Mouse (Mus musculus) ES-E14 (cell line): ENCODE data around the gene Ctnnbl1. TPM values are rescaled to one million over a fixed set of nuclear protein-coding genes. Genes with fewer than 3 reads are reported as not detected.

ENCODE experiments used
- DNase-seq: peaks from one replicate; pipeline ENCODE4 v3.0.0-alpha.2; 2013; ENCODE audit warnings: low read depth, low spot score
- H3K27ac ChIP-seq: 2 replicates; pipeline ENCODE4 v1.5.1; 2012; ENCODE audit warnings: low read depth, mild to moderate bottlenecking, low read length, moderate library complexity, mixed read lengths; ENCODE audit not compliant: poor library complexity, insufficient read depth, severe bottlenecking
- H3K36me3 ChIP-seq: 2 replicates; pipeline ENCODE4 v1.6.1; 2012; ENCODE audit warnings: mild to moderate bottlenecking, low read length, moderate library complexity, mixed read lengths; ENCODE audit not compliant: control insufficient read depth, poor library complexity, insufficient read depth, severe bottlenecking
- H3K4me1 ChIP-seq, 2 experiments: fragments of 150-350 bp in 1 of 2; sonication (generic) in 1 of 2; 2 replicates each; pipeline ENCODE4 v1.6.1; 2012; ENCODE audit warnings: low read length in 2 of 2, mild to moderate bottlenecking in 1 of 2, mixed read lengths in 1 of 2; ENCODE audit not compliant: control insufficient read depth in 2 of 2, insufficient read depth in 2 of 2, poor library complexity in 1 of 2
- H3K4me3 ChIP-seq, 2 experiments: fragments of 150-350 bp in 1 of 2; sonication (generic) in 1 of 2; 2 replicates each; pipeline ENCODE4 v1.5.1; 2012; ENCODE audit warnings: low read length in 2 of 2, low read depth in 1 of 2, mild to moderate bottlenecking in 1 of 2, mixed read lengths in 1 of 2; ENCODE audit not compliant: insufficient read depth in 1 of 2, poor library complexity in 1 of 2, severe bottlenecking in 1 of 2
- H3K9ac ChIP-seq: 2 replicates; pipeline ENCODE4 v1.6.1; 2012; ENCODE audit warnings: low read depth, mild to moderate bottlenecking, low read length, mixed read lengths; ENCODE audit not compliant: poor library complexity, insufficient read depth, severe bottlenecking
- H3K9me3 ChIP-seq: fragments of 150-350 bp; sonication (generic); 2 replicates; pipeline ENCODE4 v1.6.1; 2012; ENCODE audit warnings: low read depth, mild to moderate bottlenecking, low read length; ENCODE audit not compliant: control insufficient read depth, insufficient read depth
- CHD2 ChIP-seq: IDR thresholded peaks from 2 replicates; pipeline ENCODE4 v1.6.1; 2014; ENCODE audit warnings: mild to moderate bottlenecking, low read depth, low read length, inconsistent platforms
- HCFC1 ChIP-seq: IDR thresholded peaks from 2 replicates; pipeline ENCODE4 v1.6.1; 2012; ENCODE audit warnings: low read length, inconsistent platforms, borderline replicate concordance; ENCODE audit not compliant: insufficient read depth
- MAFK ChIP-seq: IDR thresholded peaks from 2 replicates; pipeline ENCODE4 v1.6.1; 2014; ENCODE audit warnings: mild to moderate bottlenecking, low read depth, low read length, inconsistent platforms; ENCODE audit not compliant: insufficient read depth
- ZC3H11A ChIP-seq: IDR thresholded peaks from 2 replicates; pipeline ENCODE4 v1.6.1; 2012; ENCODE audit warnings: low read depth, mild to moderate bottlenecking, inconsistent platforms, low read length, borderline replicate concordance
- ZNF384 ChIP-seq: IDR thresholded peaks from 2 replicates; pipeline ENCODE4 v1.6.1; 2012; ENCODE audit warnings: low read depth, low read length, inconsistent platforms
- in situ Hi-C, 2 experiments: fragments of 600-800 bp; cut with MboI; formaldehyde crosslinking; loops; one replicate each; pipeline ENCODE4 v1.15.1; 2025; ENCODE audit warnings: low sequenced_read_pairs in 2 of 2, inconsistent platforms in 1 of 2; ENCODE audit not compliant: unreplicated experiment in 2 of 2
- total RNA-seq: library from RNA; depleted of rRNA; stranded (reverse); fragments of 300-350 nt; gene quantifications from 2 replicates; pipeline ENCODE4 v1.2.3, GENCODE M21; 2012; rRNA removed

Ctnnbl1 gene
- total RNA-seq: 53.8 and 63.9 TPM in 2 replicates

DNA sequence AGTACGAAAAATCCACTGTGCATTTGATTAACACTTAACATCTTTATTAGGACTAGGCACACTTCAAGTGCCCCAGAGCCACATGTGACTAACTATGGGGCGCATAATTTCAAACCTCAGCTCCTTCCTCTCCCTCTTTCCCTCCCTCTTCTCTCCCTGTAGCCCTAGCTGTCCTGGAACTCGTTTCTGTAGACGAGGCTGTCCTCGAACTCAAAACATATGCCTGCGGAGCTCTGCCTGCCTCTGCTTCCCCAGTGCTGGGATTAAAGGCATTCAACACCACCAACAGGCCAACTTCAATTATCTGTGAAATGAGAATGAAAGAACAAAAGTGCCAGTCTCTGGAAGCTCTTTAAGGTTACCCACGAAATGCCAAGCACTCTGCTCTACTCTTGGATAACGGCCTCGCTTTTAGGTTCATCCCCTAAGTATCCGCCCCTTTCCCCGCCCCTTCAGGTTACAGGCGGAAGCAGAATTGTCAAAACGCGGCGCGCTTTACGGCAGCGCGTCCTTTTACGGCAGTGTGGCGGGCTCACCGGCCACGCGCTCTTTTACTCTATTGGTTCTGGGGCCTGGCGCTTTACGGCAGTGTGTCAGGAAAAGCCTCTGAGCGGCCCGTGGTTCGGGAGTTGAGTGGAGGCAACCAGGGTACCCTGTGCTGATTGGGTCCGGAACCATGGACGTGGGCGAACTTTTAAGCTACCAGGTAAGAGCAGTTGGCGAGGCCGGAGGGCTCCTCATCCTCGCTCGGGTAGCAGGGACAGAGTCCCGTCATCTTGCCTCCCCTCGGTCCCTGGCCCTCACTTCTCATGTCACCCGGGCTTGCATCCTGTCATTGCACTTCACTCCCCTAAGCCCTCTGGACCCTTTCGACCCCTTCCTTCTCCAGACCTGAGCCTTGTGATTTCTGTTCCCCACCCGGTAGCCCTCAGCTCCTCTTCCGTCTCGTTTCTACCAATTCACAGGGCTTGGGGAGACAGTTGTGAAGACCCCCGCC, at the start of gene Ctnnbl1:
TSS of gene Ctnnbl1 (plus strand) at position 548 of the 997 bp plus-strand sequence.
- Histone ChIP-seq H3K9me3 (no peaks in the 10 kb centered on the region), H3K4me1 (peaks cover 0 to 2% of the 10 kb centered on the region in 2 experiments; a peak in 1 of 4 replicates), H3K9ac (peak within 1 kb of the TSS; percentile 87), H3K36me3 (no peaks in the 10 kb centered on the region), H3K4me3 (peak within 1 kb of the TSS; percentile 86 to 97), H3K27ac (no peak within 1 kb of the TSS)
- TF ChIP-seq HCFC1: peak; percentile 82
- TF ChIP-seq CHD2: no peak
- DNase-seq: peak; percentile 99
- in situ Hi-C loops: no loop called here

DNA sequence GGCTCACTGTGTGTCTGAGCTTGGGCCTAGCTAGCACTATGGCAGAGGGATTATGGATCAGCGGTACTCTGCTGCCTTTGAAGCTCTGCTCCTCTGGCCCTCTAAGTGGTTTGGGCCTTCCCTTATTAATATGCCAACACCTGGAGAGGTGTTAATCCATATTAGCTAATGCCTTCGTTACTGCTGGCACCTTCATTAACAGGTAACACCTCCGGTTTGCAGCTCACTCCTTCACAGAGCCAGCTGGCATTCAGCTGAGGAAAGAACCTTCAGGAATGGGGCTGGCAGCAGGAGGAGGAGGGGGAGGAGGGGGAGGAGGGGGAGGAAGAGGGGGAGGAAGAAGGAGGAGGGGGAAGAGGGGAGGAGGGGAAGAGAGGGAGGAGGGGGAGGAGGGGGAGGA, 49.7 kb upstream of the Ctnnbl1 start:
- TF ChIP-seq CHD2: no peak
- TF ChIP-seq MAFK: no peak
- no peak for TF ChIP-seq HCFC1
- no peak for TF ChIP-seq ZNF384
- no peak for TF ChIP-seq ZC3H11A
- peaks cover 2 to 6% of the 10 kb centered on the region in 2 experiments; a peak in 1 of 4 replicates for H3K4me1 ChIP-seq
- in situ Hi-C loops: no loop called here
- H3K4me3 ChIP-seq: no peak overlapping the region
- H3K27ac ChIP-seq: no peak overlapping the region
- H3K36me3 ChIP-seq: no peaks in the 10 kb centered on the region
- DNase-seq: no peak
- no peaks in the 10 kb centered on the region for H3K9me3 ChIP-seq
- no peak overlapping the region for H3K9ac ChIP-seq

DNA sequence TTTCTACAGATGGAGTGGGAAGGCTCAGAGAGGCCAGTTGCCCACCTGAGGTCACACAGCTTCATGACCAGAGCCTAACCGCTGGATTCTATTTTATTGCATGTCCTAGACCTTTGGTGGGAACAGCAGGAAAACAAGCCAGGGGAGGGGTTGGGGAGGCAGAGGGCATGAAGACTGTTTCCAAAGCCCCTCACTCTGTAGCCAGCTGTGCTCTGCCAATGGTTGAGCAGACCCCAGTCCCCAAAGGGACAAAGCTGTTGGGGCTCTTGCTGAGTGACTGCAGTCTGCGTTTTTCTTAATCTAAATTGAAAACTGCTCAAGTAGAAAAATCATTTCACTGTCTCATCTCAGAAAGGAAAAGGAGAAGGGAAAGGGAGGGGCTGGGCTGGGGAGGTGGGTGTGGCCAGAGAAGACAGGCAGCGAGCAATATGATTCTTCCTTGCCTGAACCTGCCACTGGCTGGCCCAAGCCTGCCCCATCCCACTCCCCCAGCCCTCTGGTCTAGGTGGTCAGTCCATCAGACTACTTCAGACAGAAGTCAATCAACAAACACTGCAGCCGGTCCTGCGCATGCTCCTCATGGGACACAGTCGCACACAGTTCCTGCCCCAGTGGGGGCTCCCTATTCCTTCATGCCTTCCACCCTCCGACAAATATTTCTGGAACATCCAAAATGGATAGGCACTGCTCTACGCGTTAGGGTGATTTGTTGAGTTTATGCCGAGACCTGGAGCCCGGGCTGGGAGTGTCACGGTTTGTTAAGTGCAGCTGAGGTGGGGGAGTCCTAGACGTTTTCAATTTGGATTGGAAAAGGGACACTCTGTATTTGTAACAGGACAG, 45.7 kb upstream of the Ctnnbl1 start:
- TF ChIP-seq ZNF384 (no peak), CHD2 (no peak), ZC3H11A (no peak), MAFK (no peak), HCFC1 (no peak)
- Histone ChIP-seq H3K27ac (no peak overlapping the region), H3K4me1 (peaks cover 2 to 6% of the 10 kb centered on the region in 2 experiments; a peak in 1 of 4 replicates), H3K9me3 (peaks cover 2% of the 10 kb centered on the region; the same call in 1 of the 2 replicates), H3K36me3 (no peaks in the 10 kb centered on the region), H3K9ac (no peak overlapping the region), H3K4me3 (no peak overlapping the region)
- DNase-seq: no peak
- in situ Hi-C loops: no loop called here

DNA sequence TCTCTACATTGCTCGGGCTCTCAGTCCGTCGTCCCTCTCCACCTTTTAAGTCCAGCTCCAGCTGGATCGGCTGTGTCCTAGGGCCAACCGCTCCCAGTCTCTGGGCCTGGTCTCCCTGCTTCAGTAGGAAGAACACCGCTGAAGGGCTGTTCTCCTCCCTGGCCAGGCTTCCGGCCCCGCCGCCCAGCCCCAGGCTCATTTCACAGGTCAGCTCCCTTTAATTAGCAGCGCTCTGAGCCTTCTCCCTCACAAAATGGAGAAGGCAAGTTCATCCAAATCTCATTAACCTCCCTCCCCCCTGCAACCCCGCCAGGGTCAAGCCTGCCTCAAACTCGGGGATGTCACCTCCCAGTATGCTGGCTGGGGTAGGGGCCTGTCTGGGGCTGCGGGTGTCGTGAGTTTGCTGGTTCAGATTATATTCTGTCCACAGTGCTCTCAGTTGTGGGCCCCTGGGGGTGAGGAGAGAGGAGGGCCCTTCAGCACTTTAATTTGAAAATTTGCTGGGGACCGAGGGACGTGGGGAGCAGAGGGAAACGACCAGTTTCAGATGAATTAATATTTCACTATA, 44.8 kb upstream of the Ctnnbl1 start:
- Histone ChIP-seq H3K9me3 (peaks cover 2% of the 10 kb centered on the region; the same call in 1 of the 2 replicates), H3K36me3 (no peaks in the 10 kb centered on the region), H3K27ac (no peak overlapping the region), H3K4me3 (peak overlapping the region in 1 of 2 experiments; percentile 33; a peak in 1 of 4 replicates), H3K9ac (no peak overlapping the region), H3K4me1 (peaks cover 2 to 6% of the 10 kb centered on the region in 2 experiments; a peak in 1 of 4 replicates)
- TF ChIP-seq ZNF384: no peak
- no peak for TF ChIP-seq MAFK
- no peak for TF ChIP-seq HCFC1
- no peak for TF ChIP-seq ZC3H11A
- no peak for TF ChIP-seq CHD2
- no peak for DNase-seq
- in situ Hi-C loops: no loop called here
